Mouse (Mus musculus) G1E (cell line): Measurements from ENCODE around the gene Pzp.

Experiments used
- CTCF ChIP-seq: IDR thresholded peaks from 2 replicates; pipeline ENCODE4 v1.5.1; 2012; ENCODE audit warnings: low read depth, low read length, inconsistent platforms, mixed read lengths
- GATA1 ChIP-seq: IDR thresholded peaks from 2 replicates; pipeline ENCODE4 v1.6.1; 2012; ENCODE audit warnings: borderline replicate concordance, low read length, inconsistent platforms, mixed read lengths
- POLR2AphosphoS5 ChIP-seq: IDR thresholded peaks from 2 replicates; pipeline ENCODE4 v1.6.1; 2012; ENCODE audit warnings: low read depth, low read length, inconsistent platforms; ENCODE audit not compliant: insufficient replicate concordance
- TAL1 ChIP-seq: conservative IDR thresholded peaks from 2 replicates; pipeline ENCODE4 v1.6.1; 2012; ENCODE audit warnings: low read depth, low read length, inconsistent platforms, mixed read lengths

DNA sequence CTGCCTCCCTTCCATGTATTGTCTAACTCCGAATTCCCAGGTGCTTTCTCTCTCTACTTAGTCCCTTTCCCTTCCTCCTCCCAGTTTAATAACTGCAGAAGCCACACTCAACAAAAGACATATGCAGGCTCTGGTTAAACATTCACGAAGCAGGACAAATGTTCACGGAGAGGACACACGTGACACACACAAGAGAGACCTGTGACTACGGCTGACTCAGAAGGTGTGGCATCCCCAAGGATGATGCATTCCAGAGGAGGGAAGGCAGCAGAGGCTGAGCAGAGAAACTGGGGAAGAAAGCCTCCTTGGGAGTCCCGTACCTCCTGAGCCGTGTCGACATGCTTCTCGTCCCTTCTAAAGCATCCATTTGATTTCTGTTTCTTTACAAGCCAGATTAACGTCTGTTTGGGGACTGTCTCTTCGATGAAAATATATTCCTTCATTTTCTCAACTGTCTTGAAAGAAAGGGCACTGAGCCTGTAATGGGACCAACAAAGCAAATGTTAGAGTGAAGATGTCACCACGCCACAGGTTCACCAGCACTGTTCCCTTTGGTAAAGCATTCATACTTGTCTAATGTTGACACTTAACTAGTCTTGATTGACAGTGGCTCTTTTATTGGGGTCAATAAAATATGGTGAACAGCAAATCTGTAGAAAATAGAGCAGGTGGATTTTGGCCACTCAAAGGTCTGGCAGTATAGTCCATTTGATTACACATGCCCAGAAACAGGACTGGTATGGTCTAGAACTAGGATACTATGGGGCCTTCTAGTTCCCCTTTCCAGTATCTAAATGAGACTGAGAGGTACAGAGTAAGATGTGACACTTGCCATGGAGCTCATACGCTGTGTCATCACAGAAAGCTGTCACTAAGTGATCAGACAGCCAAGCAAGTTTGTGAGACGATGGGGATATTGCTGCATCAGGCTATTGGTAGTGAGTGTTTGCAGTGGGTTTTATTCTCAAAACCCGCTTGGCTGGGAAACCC, 23.2 kb upstream of the Pzp start:
- TF ChIP-seq CTCF (no peak), GATA1 (no peak), TAL1 (no peak), POLR2AphosphoS5 (no peak)
